Mouse (Mus musculus) cerebellum, postnatal 10 days (tissue): ENCODE measurements around the gene Mesp2.
"Not testable (repeated sequence)": the region's sequence is repeated elsewhere in the genome, so short reads cannot be mapped to it uniquely, and the experiment has no call there.

Source experiments
- DNase-seq, 2 experiments: peaks; one replicate each; pipeline ENCODE4 v3.0.0; 2021; ENCODE audit warnings: mixed read lengths in 2 of 2

Mesp2 gene

GRCm38 (mm10) chr7:79810611-79811506, at the start of gene Mesp2:
TSS of gene Mesp2 (plus strand) at chr7:79810727.
- DNase-seq: peak; percentile 87

- peak; percentile 46 to 54 for DNase-seq
Observed at GRCm38 (mm10) chr7:79761124-79761876, 49.2 kb upstream of the Mesp2 start.

GRCm38 (mm10) chr7:79762106-79762505, 48.4 kb upstream of the Mesp2 start:
- no peak for DNase-seq

- DNase-seq: no peak
Observed at GRCm38 (mm10) chr7:79765991-79766390, 44.5 kb upstream of the Mesp2 start.

- DNase-seq: no peak
Observed at GRCm38 (mm10) chr7:79769664-79770063, 40.9 kb upstream of the Mesp2 start.

- no peak for DNase-seq
Observed at GRCm38 (mm10) chr7:79771561-79772512, 38.7 kb upstream of the Mesp2 start.

GRCm38 (mm10) chr7:79780647-79781626, 29.6 kb upstream of the Mesp2 start:
- peak; percentile 85 to 91 for DNase-seq

- no peak for DNase-seq
Observed at GRCm38 (mm10) chr7:79781826-79782515, 28.6 kb upstream of the Mesp2 start.

GRCm38 (mm10) chr7:79782516-79782855, 28.0 kb upstream of the Mesp2 start:
- no peak for DNase-seq

GRCm38 (mm10) chr7:79786295-79786694, 24.2 kb upstream of the Mesp2 start:
- peak; percentile 82 to 87 for DNase-seq

- DNase-seq: not testable (repeated sequence)
Observed at GRCm38 (mm10) chr7:79789812-79790211, 20.7 kb upstream of the Mesp2 start.

GRCm38 (mm10) chr7:79792635-79793421, 17.7 kb upstream of the Mesp2 start:
- peak; percentile 61 to 71 for DNase-seq

- no peak for DNase-seq
Observed at GRCm38 (mm10) chr7:79793688-79794087, 16.8 kb upstream of the Mesp2 start, which contains the start of gene Mesp1. TSS of gene Mesp1 (minus strand) at chr7:79793788.

- peak; percentile 25 to 38 for DNase-seq
Observed at GRCm38 (mm10) chr7:79798606-79799005, 11.9 kb upstream of the Mesp2 start.

GRCm38 (mm10) chr7:79799048-79799447, 11.5 kb upstream of the Mesp2 start:
- peak; percentile 84 to 88 for DNase-seq

GRCm38 (mm10) chr7:79799506-79799905, 11.0 kb upstream of the Mesp2 start:
- DNase-seq: no peak

GRCm38 (mm10) chr7:79800336-79800735, 10.2 kb upstream of the Mesp2 start:
- DNase-seq: no peak

GRCm38 (mm10) chr7:79801391-79801790, 9.1 kb upstream of the Mesp2 start:
- DNase-seq: no peak

- DNase-seq: no peak
Observed at GRCm38 (mm10) chr7:79802037-79802436, 8.5 kb upstream of the Mesp2 start.

- DNase-seq: peak; percentile 38 to 48
Observed at GRCm38 (mm10) chr7:79803887-79804286, 6.6 kb upstream of the Mesp2 start.
